Comparison of ENCODE assay signal across 9 mouse cellular contexts in genomic region chr15:30029257-30029899, GRCm38 (mm10).
DNase-seq lines count a peak whose midpoint lies in the region; ATAC-seq and TF ChIP-seq lines count a peak whose summit lies in the region.
"Had no signal": no experiment of that assay in that cellular context is flagged by ENCODE, and none has a peak within 500 bp of the region (broad histone marks: within the 10 kb centered on the region; RNA-seq: fewer than 3 reads in every experiment).

No protein-coding gene starts in this region.

- H3K27ac ChIP-seq in gastrocnemius, adult 2 months, result no peak overlapping the region
- H3K27ac ChIP-seq: liver, embryonic 13.5 days had no signal

- no peak overlapping the region for H3K4me3 ChIP-seq in gastrocnemius, adult 2 months
- H3K4me3 ChIP-seq: liver, embryonic 13.5 days had no signal

- no peak for DNase-seq in gastrocnemius, adult 2 months
- no peak for DNase-seq in gastrocnemius, adult 18-20 months (ENCODE audit: low spot score)
- peak; percentile 34 for DNase-seq in WW6 (ENCODE audit: low read depth, low spot score)
- DNase-seq in cerebellum, postnatal 4 days (ENCODE audit: low spot score in 2 of 2), result peak; percentile 33 to 64
- DNase-seq in layer of hippocampus, adult 9-10 months (ENCODE audit: low spot score), result peak; percentile 68
- peak; percentile 25 to 52 for DNase-seq in lung, postnatal 4 days
- DNase-seq in right cerebral cortex, postnatal 36 days (ENCODE audit: low spot score in 2 of 2), result peak; percentile 47 to 62
- DNase-seq: liver, embryonic 13.5 days had no signal

- TF ChIP-seq CTCF in gastrocnemius, adult 2 months (IDR thresholded peaks at IDR 0.05), result peak; percentile 42

- ATAC-seq in granulocyte monocyte progenitor cell, adult 5-6 weeks (replicated peaks; ENCODE audit: poor library complexity, severe bottlenecking), result peak; percentile 55; the same call in 1 of the 2 replicates

- intact Hi-C loops in gastrocnemius, adult 2 months (cut with DNase I), result no loop called here

Comparison
In these comparisons a context has a peak if more than half of its experiments do, and no peak if none do; other contexts are left out.
1. DNase-seq: peak in WW6 (single experiment), cerebellum, postnatal 4 days (2 of 2), layer of hippocampus, adult 9-10 months (single experiment), lung, postnatal 4 days (2 of 2) and right cerebral cortex, postnatal 36 days (2 of 2); none in gastrocnemius, adult 2 months (single experiment) and gastrocnemius, adult 18-20 months (single experiment).